Mouse (Mus musculus): ENCODE data around the gene Hnrnpm.
A peak's percentile ranks its signal among the peaks of the same experiment; 100 is the strongest.

Hnrnpm gene

GRCm38 (mm10) chr17:33599836-33600475 lies 86.7 kb downstream of the Hnrnpm start:
- no peak for DNase-seq (ENCODE audit: low read depth, low spot score)

GRCm38 (mm10) chr17:33598506-33598905 lies 88.2 kb downstream of the Hnrnpm start:
- DNase-seq (ENCODE audit: low read depth, low spot score), result no peak

GRCm38 (mm10) chr17:33597271-33597670 lies 89.4 kb downstream of the Hnrnpm start:
- DNase-seq (ENCODE audit: low read depth, low spot score), result peak; percentile 13
